Mouse (Mus musculus) forelimb bud, embryonic 11.5 days (tissue): ENCODE data around the gene Cacng7.

ENCODE experiments used
- DNase-seq: peaks from one replicate; pipeline ENCODE4 v3.0.0-alpha.2; 2012; ENCODE audit warnings: low read depth, low spot score

Cacng7 gene

GRCm38 (mm10) chr7:3345301-3345700, 12.5 kb downstream of the Cacng7 start:
- no peak for DNase-seq

- no peak for DNase-seq
These were observed 14.9 kb downstream of the Cacng7 start for GRCm38 (mm10) chr7:3347366-3348287.

GRCm38 (mm10) chr7:3348326-3348725, 15.6 kb downstream of the Cacng7 start:
- DNase-seq: no peak

- DNase-seq: no peak
These were observed 17.0 kb downstream of the Cacng7 start for GRCm38 (mm10) chr7:3349775-3350174.

DNA sequence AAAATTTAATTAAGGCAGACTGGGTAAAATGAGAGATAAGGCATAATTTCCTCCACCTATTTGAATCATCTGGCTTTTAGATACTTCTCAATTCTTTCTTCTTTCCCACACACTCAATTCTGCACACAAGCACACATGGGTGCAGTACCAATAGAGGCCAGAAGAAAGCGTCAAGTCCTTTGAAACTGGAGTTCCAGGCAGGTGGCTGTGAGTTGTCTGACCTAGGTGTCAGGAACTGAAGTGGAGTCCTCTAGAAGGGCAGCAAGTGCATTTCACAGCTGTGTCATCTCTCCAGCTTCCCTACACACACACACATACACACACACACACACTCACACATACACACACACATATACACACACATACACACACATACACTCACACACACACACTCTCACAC, 18.8 kb downstream of the Cacng7 start:
- DNase-seq: no peak

GRCm38 (mm10) chr7:3354850-3355249, 22.1 kb downstream of the Cacng7 start:
- no peak for DNase-seq

DNA sequence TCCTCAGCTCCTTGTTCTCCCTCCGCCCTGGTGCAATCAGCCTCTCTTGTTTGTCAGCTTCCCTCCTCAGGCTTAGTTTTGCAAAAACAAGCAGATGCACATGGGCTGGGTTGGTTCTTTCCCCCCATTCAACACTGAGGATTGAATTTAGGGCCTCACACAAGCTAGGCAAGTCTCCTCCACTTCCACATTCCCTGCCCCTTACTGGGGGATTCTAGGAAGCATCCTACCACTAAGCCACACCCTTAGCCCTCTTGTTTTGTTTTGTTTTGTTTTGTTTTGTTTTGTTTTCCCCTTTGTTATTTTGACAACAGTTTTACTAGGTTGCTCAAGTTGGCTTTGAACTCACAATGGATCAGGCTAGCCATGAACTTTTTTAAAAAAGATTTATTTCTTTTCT, 27.9 kb downstream of the Cacng7 start:
- no peak for DNase-seq

- DNase-seq: no peak
These were observed 33.0 kb downstream of the Cacng7 start for GRCm38 (mm10) chr7:3365547-3366279.

- DNase-seq: no peak
These were observed 34.2 kb downstream of the Cacng7 start for GRCm38 (mm10) chr7:3366705-3367516.

GRCm38 (mm10) chr7:3367569-3367968, 34.8 kb downstream of the Cacng7 start:
- no peak for DNase-seq

- DNase-seq: no peak
These were observed 35.6 kb downstream of the Cacng7 start for GRCm38 (mm10) chr7:3368311-3368710.

GRCm38 (mm10) chr7:3369189-3369588, 36.4 kb downstream of the Cacng7 start:
- DNase-seq: no peak

GRCm38 (mm10) chr7:3370407-3370806, 37.7 kb downstream of the Cacng7 start:
- no peak for DNase-seq

- no peak for DNase-seq
These were observed 39.6 kb downstream of the Cacng7 start for GRCm38 (mm10) chr7:3372376-3372775.

DNA sequence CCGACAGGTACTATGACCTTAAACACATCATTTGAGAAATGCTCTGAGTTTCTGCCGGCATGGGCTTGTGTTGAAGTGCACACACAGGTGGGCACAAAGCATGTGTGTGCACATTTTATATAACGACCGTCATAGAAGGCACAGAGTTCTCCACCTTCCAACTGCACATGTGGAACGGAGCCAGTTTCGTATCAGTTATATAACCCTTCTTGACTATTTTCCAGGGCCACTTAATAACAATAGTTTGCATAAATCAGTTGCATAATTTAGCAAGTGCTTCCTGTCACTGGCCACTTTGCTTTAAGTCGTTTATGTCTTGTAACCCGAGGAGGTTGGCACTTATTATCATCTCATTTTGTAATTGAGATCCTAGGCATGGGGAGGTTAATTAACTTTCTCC, 41.0 kb downstream of the Cacng7 start:
- DNase-seq: no peak

GRCm38 (mm10) chr7:3376831-3377230, 44.1 kb downstream of the Cacng7 start:
- no peak for DNase-seq

DNA sequence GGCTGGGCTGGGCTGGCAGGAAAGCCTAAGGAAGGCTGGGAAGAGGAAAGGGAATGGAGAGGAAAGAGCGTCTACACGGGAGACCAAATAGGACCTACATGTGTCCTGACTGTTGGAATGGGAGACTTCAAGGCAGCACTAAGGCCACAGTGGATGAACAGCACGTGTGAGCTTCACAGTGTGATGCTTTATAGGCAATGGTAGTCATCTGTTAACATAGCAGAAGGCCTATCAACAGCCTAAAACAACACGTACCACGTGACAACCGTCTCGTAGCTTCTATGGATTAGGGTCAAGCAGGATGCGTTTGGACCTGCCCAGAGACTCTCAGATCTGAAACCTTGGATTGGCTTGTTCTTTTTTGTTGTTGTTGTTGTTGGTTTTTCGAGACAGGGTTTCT, 49.4 kb downstream of the Cacng7 start:
- DNase-seq: no peak

GRCm38 (mm10) chr7:3384807-3385319, 52.1 kb downstream of the Cacng7 start:
- no peak for DNase-seq

- no peak for DNase-seq
These were observed 53.4 kb downstream of the Cacng7 start for GRCm38 (mm10) chr7:3386036-3386730.

- DNase-seq: no peak
These were observed 55.0 kb downstream of the Cacng7 start for GRCm38 (mm10) chr7:3387761-3388160.

DNA sequence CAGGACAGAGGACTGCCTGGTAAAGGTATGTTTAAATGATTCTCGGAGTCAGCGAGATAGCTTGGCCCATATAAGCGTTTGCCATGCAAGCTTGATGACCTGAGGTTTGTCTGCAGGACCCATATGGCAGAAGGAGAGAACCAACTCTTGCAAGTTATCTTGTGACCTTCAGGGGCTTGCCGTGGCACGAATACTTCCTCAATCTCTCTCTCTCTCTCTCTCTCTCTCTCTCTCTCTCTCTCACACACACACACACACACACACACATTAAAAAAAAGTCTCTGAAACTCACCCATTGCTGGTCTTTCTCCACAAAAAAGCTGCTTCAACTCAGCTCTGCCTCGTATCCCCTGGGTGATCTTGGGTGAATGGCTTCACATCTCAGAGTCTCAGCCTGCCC, 56.1 kb downstream of the Cacng7 start:
- no peak for DNase-seq
